Mouse (Mus musculus) neural tube, embryonic 15.5 days (tissue): ENCODE data around the gene Anks1b. TPM values are rescaled to one million over a fixed set of nuclear protein-coding genes. Genes with fewer than 3 reads are reported as not detected.
A peak's percentile ranks its signal among the peaks of the same experiment; 100 is the strongest.

ENCODE experiments used
- ATAC-seq: fragments of 200-750 bp; cut with Nextera tagmentation; 2 replicates; pipeline ENCODE4 v1.8.0; 2017; ENCODE audit warnings: mild to moderate bottlenecking, moderate TSS enrichment, moderate library complexity; ENCODE audit not compliant: low FRiP score
- H3K27ac ChIP-seq: fragments of 300-500 bp; sonication (generic); replicated peaks from 2 replicates; pipeline ENCODE4 v1.5.1; 2015; ENCODE audit warnings: mild to moderate bottlenecking, inconsistent platforms
- H3K27me3 ChIP-seq: fragments of 300-500 bp; sonication (generic); replicated peaks from 2 replicates; pipeline ENCODE4 v1.6.1; 2015; ENCODE audit warnings: inconsistent platforms
- H3K36me3 ChIP-seq: fragments of 300-500 bp; sonication (generic); 2 replicates; pipeline ENCODE4 v1.6.1; 2015; ENCODE audit warnings: inconsistent platforms
- H3K4me1 ChIP-seq: fragments of 300-500 bp; sonication (generic); 2 replicates; pipeline ENCODE4 v1.6.1; 2015; ENCODE audit warnings: inconsistent platforms
- H3K4me2 ChIP-seq: fragments of 300-500 bp; sonication (generic); 2 replicates; pipeline ENCODE4 v1.6.1; 2015; ENCODE audit warnings: inconsistent platforms, mild to moderate bottlenecking, moderate library complexity
- H3K4me3 ChIP-seq: fragments of 300-500 bp; sonication (generic); replicated peaks from 2 replicates; pipeline ENCODE4 v1.5.1; 2015; ENCODE audit warnings: mild to moderate bottlenecking, inconsistent platforms
- H3K9ac ChIP-seq: fragments of 300-500 bp; sonication (generic); replicated peaks from 2 replicates; pipeline ENCODE4 v1.6.1; 2015; ENCODE audit warnings: mild to moderate bottlenecking, inconsistent platforms
- H3K9me3 ChIP-seq: fragments of 300-500 bp; sonication (generic); replicated peaks from 2 replicates; pipeline ENCODE4 v1.6.1; 2016; ENCODE audit warnings: inconsistent platforms
- whole genome bisulfite sequencing: fragments of 180-500 bp; shearing (Covaris S2); methylation state at CpG from one replicate; pipeline ENCODE4 v1.1.7; 2015; ENCODE audit warnings: mixed read lengths; 5-methylcytosine and 5-hydroxymethylcytosine counted together
- polyA plus RNA-seq: library from polyadenylated mRNA; unstranded; fragments of >200 nt; fragmentation: Nextera tagmentation; extraction: Ambion mirVana; gene quantifications from 2 replicates; pipeline ENCODE4 v1.2.1, GENCODE M21; 2015

The Anks1b gene
- polyA plus RNA-seq, 1 experiment from 2014 or later = 76.0 TPM

GRCm38 (mm10) chr10:89976577-89976976, 103.3 kb downstream of the Anks1b start:
- Histone ChIP-seq H3K4me1 (no peaks in the 10 kb centered on the region), H3K36me3 (no peaks in the 10 kb centered on the region), H3K27ac (no peak overlapping the region), H3K9me3 (no peaks in the 10 kb centered on the region), H3K27me3 (no peaks in the 10 kb centered on the region), H3K9ac (no peak overlapping the region), H3K4me3 (no peak overlapping the region), H3K4me2 (no peak overlapping the region)
- 90% methylated on average over 3 of the region's 3 CpGs for WGBS
- no peak for ATAC-seq

- H3K4me2 ChIP-seq = no peak overlapping the region
- ATAC-seq = no peak
- 90% methylated on average over 5 of the region's 5 CpGs for WGBS
These were observed 120.9 kb downstream of the Anks1b start for GRCm38 (mm10) chr10:89994171-89994570.

GRCm38 (mm10) chr10:89995621-89996428, 122.5 kb downstream of the Anks1b start:
- ATAC-seq = no peak
- Histone ChIP-seq H3K9ac (no peak overlapping the region), H3K36me3 (no peaks in the 10 kb centered on the region), H3K27ac (no peak overlapping the region), H3K4me2 (no peak overlapping the region), H3K4me1 (no peaks in the 10 kb centered on the region), H3K4me3 (no peak overlapping the region), H3K9me3 (no peaks in the 10 kb centered on the region), H3K27me3 (no peaks in the 10 kb centered on the region)
- WGBS = 75% methylated on average over 6 of the region's 6 CpGs

More at GRCm38 (mm10) chr10:89994171-89994570, 120.9 kb downstream of the Anks1b start:
- Histone ChIP-seq H3K27me3 (no peaks in the 10 kb centered on the region), H3K4me1 (no peaks in the 10 kb centered on the region), H3K9me3 (no peaks in the 10 kb centered on the region), H3K9ac (no peak overlapping the region), H3K27ac (no peak overlapping the region), H3K36me3 (no peaks in the 10 kb centered on the region), H3K4me3 (no peak overlapping the region)

- Histone ChIP-seq H3K4me1 (no peaks in the 10 kb centered on the region), H3K4me3 (no peak overlapping the region), H3K9ac (no peak overlapping the region), H3K27ac (no peak overlapping the region), H3K27me3 (no peaks in the 10 kb centered on the region), H3K9me3 (no peaks in the 10 kb centered on the region), H3K4me2 (no peak overlapping the region), H3K36me3 (no peaks in the 10 kb centered on the region)
- no peak for ATAC-seq
- 86% methylated on average over 3 of the region's 3 CpGs for WGBS
These were observed 130.8 kb downstream of the Anks1b start for GRCm38 (mm10) chr10:90003980-90004729.

GRCm38 (mm10) chr10:90004882-90005281, 131.6 kb downstream of the Anks1b start:
- H3K9me3 ChIP-seq = no peaks in the 10 kb centered on the region
- H3K36me3 ChIP-seq = no peaks in the 10 kb centered on the region
- H3K4me2 ChIP-seq = no peak overlapping the region
- WGBS = 93% methylated on average over 9 of the region's 9 CpGs
- H3K4me3 ChIP-seq = no peak overlapping the region
- H3K4me1 ChIP-seq = no peaks in the 10 kb centered on the region
- no peak overlapping the region for H3K27ac ChIP-seq
- ATAC-seq = no peak
- H3K27me3 ChIP-seq = no peaks in the 10 kb centered on the region
- no peak overlapping the region for H3K9ac ChIP-seq

- Histone ChIP-seq H3K4me1 (no peaks in the 10 kb centered on the region), H3K9ac (no peak overlapping the region), H3K9me3 (no peaks in the 10 kb centered on the region), H3K4me2 (no peak overlapping the region), H3K27me3 (no peaks in the 10 kb centered on the region), H3K36me3 (no peaks in the 10 kb centered on the region), H3K27ac (no peak overlapping the region), H3K4me3 (no peak overlapping the region)
- ATAC-seq = no peak
- 73% methylated on average over 14 of the region's 14 CpGs for WGBS
These were observed 159.7 kb downstream of the Anks1b start for GRCm38 (mm10) chr10:90033037-90033436.

- H3K27ac ChIP-seq = no peak overlapping the region
- H3K4me1 ChIP-seq = peaks cover 4% of the 10 kb centered on the region; the same call in 1 of the 2 replicates
- H3K27me3 ChIP-seq = no peaks in the 10 kb centered on the region
- H3K4me2 ChIP-seq = no peak overlapping the region
- WGBS = 20% methylated on average over 5 of the region's 5 CpGs
- H3K9ac ChIP-seq = no peak overlapping the region
- H3K4me3 ChIP-seq = no peak overlapping the region
- peak; percentile 58 for ATAC-seq
- H3K36me3 ChIP-seq = no peaks in the 10 kb centered on the region
- H3K9me3 ChIP-seq = no peaks in the 10 kb centered on the region
These were observed 170.0 kb downstream of the Anks1b start for GRCm38 (mm10) chr10:90043287-90043686.

- Histone ChIP-seq H3K27me3 (no peaks in the 10 kb centered on the region), H3K9me3 (no peaks in the 10 kb centered on the region), H3K36me3 (no peaks in the 10 kb centered on the region), H3K4me2 (no peak overlapping the region), H3K9ac (no peak overlapping the region), H3K4me1 (peaks cover 4% of the 10 kb centered on the region; the same call in 1 of the 2 replicates), H3K4me3 (no peak overlapping the region), H3K27ac (no peak overlapping the region)
- 46% methylated on average over 2 of the region's 2 CpGs for WGBS
- no peak for ATAC-seq
These were observed 170.5 kb downstream of the Anks1b start for GRCm38 (mm10) chr10:90043773-90044172.

- Histone ChIP-seq H3K4me3 (no peak overlapping the region), H3K36me3 (no peaks in the 10 kb centered on the region), H3K4me2 (no peak overlapping the region), H3K4me1 (peaks cover 4% of the 10 kb centered on the region; the same call in 1 of the 2 replicates), H3K9ac (no peak overlapping the region), H3K27me3 (no peaks in the 10 kb centered on the region), H3K27ac (no peak overlapping the region), H3K9me3 (no peaks in the 10 kb centered on the region)
- ATAC-seq = no peak
- WGBS = 88% methylated on average over 8 of the region's 8 CpGs
These were observed 170.9 kb downstream of the Anks1b start for GRCm38 (mm10) chr10:90044229-90044628.

GRCm38 (mm10) chr10:90068651-90069050, 195.3 kb downstream of the Anks1b start:
- H3K4me1 ChIP-seq = no peaks in the 10 kb centered on the region
- no peak for ATAC-seq
- no peak overlapping the region for H3K4me3 ChIP-seq
- H3K36me3 ChIP-seq = no peaks in the 10 kb centered on the region
- no peak overlapping the region for H3K9ac ChIP-seq
- no peaks in the 10 kb centered on the region for H3K9me3 ChIP-seq
- 76% methylated on average over 4 of the region's 4 CpGs for WGBS
- H3K4me2 ChIP-seq = no peak overlapping the region
- H3K27me3 ChIP-seq = no peaks in the 10 kb centered on the region
- H3K27ac ChIP-seq = no peak overlapping the region

GRCm38 (mm10) chr10:90077930-90078329, 204.6 kb downstream of the Anks1b start:
- Histone ChIP-seq H3K36me3 (no peaks in the 10 kb centered on the region), H3K4me2 (no peak overlapping the region), H3K27ac (no peak overlapping the region), H3K4me3 (no peak overlapping the region), H3K27me3 (no peaks in the 10 kb centered on the region), H3K4me1 (no peaks in the 10 kb centered on the region), H3K9ac (no peak overlapping the region), H3K9me3 (no peaks in the 10 kb centered on the region)
- 87% methylated on average over 9 of the region's 9 CpGs for WGBS
- no peak for ATAC-seq

GRCm38 (mm10) chr10:90081151-90081550, 207.8 kb downstream of the Anks1b start:
- Histone ChIP-seq H3K4me3 (no peak overlapping the region), H3K4me1 (no peaks in the 10 kb centered on the region), H3K4me2 (no peak overlapping the region), H3K9ac (no peak overlapping the region), H3K36me3 (no peaks in the 10 kb centered on the region), H3K27ac (no peak overlapping the region), H3K27me3 (no peaks in the 10 kb centered on the region), H3K9me3 (no peaks in the 10 kb centered on the region)
- ATAC-seq = no peak
- 55% methylated on average over 3 of the region's 3 CpGs for WGBS
